Mouse (Mus musculus): ENCODE results near the gene Ccn6. TPM values are rescaled to one million over a fixed set of nuclear protein-coding genes. Genes with fewer than 3 reads are reported as not detected.

Gene Ccn6
- polyA plus RNA-seq, 2 experiments: 0.08 TPM; not detected in 1

DNA sequence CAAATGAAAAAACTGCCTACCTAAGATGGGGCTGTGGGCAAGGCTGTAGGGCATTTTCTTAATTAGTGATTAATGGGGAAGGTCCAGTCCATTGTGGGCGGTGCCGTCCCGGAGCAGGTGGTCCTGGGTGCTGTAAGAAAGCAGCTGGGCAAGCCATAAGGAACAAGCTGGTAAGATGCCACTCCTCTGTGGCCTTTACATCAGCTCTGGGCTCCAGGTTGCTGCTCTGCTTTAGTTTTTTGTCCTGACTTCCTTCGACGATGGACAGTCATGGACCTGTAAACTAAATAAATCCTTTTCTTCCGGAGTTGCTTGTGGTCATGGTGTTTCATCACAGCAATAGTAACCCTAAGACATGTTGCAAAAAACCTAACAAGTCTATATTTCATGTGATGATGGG lies 7.1 kb upstream of the Ccn6 start:
- Histone ChIP-seq H3K9ac (replicated peaks) (no peak overlapping the region), H3K36me3 (replicated peaks; ENCODE audit: control insufficient read depth, insufficient read depth, low read depth) (no peaks in the 10 kb centered on the region), H3K4me3 (ENCODE audit: insufficient read depth in 1 of 2, low read depth in 2 of 2, low read length in 2 of 2) (no peak overlapping the region), H3K9me3 (ENCODE audit: control insufficient read depth, low read length) (no peaks in the 10 kb centered on the region), H3K4me1 (replicated peaks; ENCODE audit: control insufficient read depth in 2 of 2, insufficient read depth in 2 of 2, low read length in 1 of 2) (peaks cover 4 to 5% of the 10 kb centered on the region in 2 experiments; a peak in 3 of 4 replicates), H3K4me2 (ENCODE audit: low read depth) (peak overlapping the region; percentile 76), H3K27ac (no peak overlapping the region), H3K27me3 (ENCODE audit: control insufficient read depth, insufficient read depth, low read length) (no peaks in the 10 kb centered on the region; the same call in 1 of the 2 replicates)
- DNase-seq (ENCODE audit: low read depth in 3 of 3, low spot score in 3 of 3) (no peak), ATAC-seq (ENCODE audit: insufficient read depth) (no peak)
- TF ChIP-seq EP300 (IDR thresholded peaks at IDR 0.05; ENCODE audit: low read depth): no peak
- TF ChIP-seq CTCF (IDR thresholded peaks at IDR 0.05; ENCODE audit: low read depth): no peak
- WGBS (ENCODE audit: insufficient replicate concordance): 15% methylated on average over 6 of the region's 6 CpGs

- ATAC-seq (ENCODE audit: insufficient read depth): no peak
- TF ChIP-seq CTCF (IDR thresholded peaks at IDR 0.05; ENCODE audit: low read depth) (peak; percentile 82), EP300 (IDR thresholded peaks at IDR 0.05; ENCODE audit: low read depth) (no peak)
These were observed 6.6 kb upstream of the Ccn6 start for GRCm38 (mm10) chr10:39170181-39170580.

GRCm38 (mm10) chr10:39169642-39170041 lies 6.0 kb upstream of the Ccn6 start:
- WGBS (ENCODE audit: insufficient replicate concordance): 38% methylated on average over 9 of the region's 9 CpGs

More at GRCm38 (mm10) chr10:39170181-39170580, 6.6 kb upstream of the Ccn6 start:
- Histone ChIP-seq H3K4me1 (replicated peaks; ENCODE audit: control insufficient read depth in 2 of 2, insufficient read depth in 2 of 2, low read length in 1 of 2) (peaks cover 4 to 5% of the 10 kb centered on the region in 2 experiments; a peak in 3 of 4 replicates), H3K9ac (replicated peaks) (no peak overlapping the region), H3K36me3 (replicated peaks; ENCODE audit: control insufficient read depth, insufficient read depth, low read depth) (no peaks in the 10 kb centered on the region), H3K9me3 (ENCODE audit: control insufficient read depth, low read length) (no peaks in the 10 kb centered on the region), H3K4me3 (ENCODE audit: insufficient read depth in 1 of 2, low read depth in 2 of 2, low read length in 2 of 2) (no peak overlapping the region), H3K27me3 (ENCODE audit: control insufficient read depth, insufficient read depth, low read length) (no peaks in the 10 kb centered on the region; the same call in 1 of the 2 replicates), H3K27ac (no peak overlapping the region), H3K4me2 (ENCODE audit: low read depth) (no peak overlapping the region)
- 16% methylated on average over 8 of the region's 8 CpGs for WGBS (ENCODE audit: insufficient replicate concordance)
- peak; percentile 15 to 31 (median 22) for DNase-seq (ENCODE audit: low read depth in 3 of 3, low spot score in 3 of 3)

DNA sequence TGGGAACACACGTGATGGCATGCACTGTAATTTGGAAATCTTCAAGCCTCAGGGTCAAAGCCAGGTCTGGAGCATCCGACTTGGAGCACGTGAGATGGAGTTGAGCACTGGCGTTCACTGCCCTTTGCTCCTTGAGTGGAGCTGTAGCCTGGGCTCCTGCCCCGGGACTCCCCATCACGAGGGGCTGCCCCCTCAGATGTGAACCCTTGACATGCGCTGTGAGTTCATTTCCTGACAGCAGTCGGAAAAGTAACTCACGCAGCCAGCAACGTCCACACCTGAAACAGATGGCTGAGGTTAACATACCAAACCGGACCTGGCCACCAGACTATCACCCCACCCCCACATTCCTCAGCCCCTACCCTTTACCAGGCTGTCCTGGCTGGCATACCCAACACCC lies 4.0 kb upstream of the Ccn6 start:
- Histone ChIP-seq H3K4me3 (ENCODE audit: insufficient read depth in 1 of 2, low read depth in 2 of 2, low read length in 2 of 2) (no peak overlapping the region), H3K9me3 (ENCODE audit: control insufficient read depth, low read length) (no peaks in the 10 kb centered on the region), H3K27me3 (ENCODE audit: control insufficient read depth, insufficient read depth, low read length) (no peaks in the 10 kb centered on the region; the same call in 1 of the 2 replicates), H3K36me3 (replicated peaks; ENCODE audit: control insufficient read depth, insufficient read depth, low read depth) (no peaks in the 10 kb centered on the region), H3K4me1 (replicated peaks; ENCODE audit: control insufficient read depth in 2 of 2, insufficient read depth in 2 of 2, low read length in 1 of 2) (peaks cover 1 to 4% of the 10 kb centered on the region in 2 experiments; a peak in 2 of 4 replicates), H3K9ac (replicated peaks) (no peak overlapping the region), H3K27ac (no peak overlapping the region), H3K4me2 (ENCODE audit: low read depth) (no peak overlapping the region)
- no peak for TF ChIP-seq CTCF (IDR thresholded peaks at IDR 0.05; ENCODE audit: low read depth)
- TF ChIP-seq EP300 (IDR thresholded peaks at IDR 0.05; ENCODE audit: low read depth): no peak
- WGBS (ENCODE audit: insufficient replicate concordance): 64% methylated on average over 11 of the region's 11 CpGs
- ATAC-seq (ENCODE audit: insufficient read depth) (no peak), DNase-seq (ENCODE audit: low read depth in 3 of 3, low spot score in 3 of 3) (no peak)

More at GRCm38 (mm10) chr10:39169642-39170041, 6.0 kb upstream of the Ccn6 start:
- Histone ChIP-seq H3K9me3 (ENCODE audit: control insufficient read depth, low read length) (no peaks in the 10 kb centered on the region), H3K9ac (replicated peaks) (no peak overlapping the region), H3K27ac (no peak overlapping the region), H3K4me1 (replicated peaks; ENCODE audit: control insufficient read depth in 2 of 2, insufficient read depth in 2 of 2, low read length in 1 of 2) (peaks cover 2 to 4% of the 10 kb centered on the region in 2 experiments; a peak in 3 of 4 replicates), H3K4me3 (ENCODE audit: insufficient read depth in 1 of 2, low read depth in 2 of 2, low read length in 2 of 2) (no peak overlapping the region), H3K4me2 (ENCODE audit: low read depth) (no peak overlapping the region), H3K27me3 (ENCODE audit: control insufficient read depth, insufficient read depth, low read length) (no peaks in the 10 kb centered on the region; the same call in 1 of the 2 replicates), H3K36me3 (replicated peaks; ENCODE audit: control insufficient read depth, insufficient read depth, low read depth) (no peaks in the 10 kb centered on the region)
- no peak for TF ChIP-seq EP300 (IDR thresholded peaks at IDR 0.05; ENCODE audit: low read depth)
- no peak for TF ChIP-seq CTCF (IDR thresholded peaks at IDR 0.05; ENCODE audit: low read depth)
- DNase-seq (ENCODE audit: low read depth in 3 of 3, low spot score in 3 of 3) (no peak), ATAC-seq (ENCODE audit: insufficient read depth) (no peak)

DNA sequence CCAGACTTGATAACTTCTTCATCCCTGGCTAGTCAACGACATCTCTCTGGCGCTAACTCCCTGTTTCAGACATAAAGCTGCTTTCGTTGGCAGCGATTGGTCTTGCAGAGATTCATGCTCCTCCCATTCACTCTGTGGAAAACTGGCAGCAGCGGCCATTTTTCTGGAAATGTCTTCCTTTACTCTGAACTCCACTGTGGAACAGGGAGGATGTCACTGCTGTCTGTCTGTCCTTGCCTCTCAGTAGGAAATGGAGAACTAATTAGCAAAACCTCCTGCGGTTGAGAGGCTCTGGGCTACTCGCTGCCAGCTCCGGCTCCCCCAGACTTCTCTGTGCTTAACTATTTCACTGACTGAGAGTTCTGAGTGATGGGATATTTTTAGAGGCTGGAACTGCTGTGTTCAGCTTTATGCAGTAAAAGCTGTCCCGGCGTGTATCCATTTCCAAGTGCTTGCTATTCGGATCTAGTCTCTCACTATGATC lies 2.1 kb upstream of the Ccn6 start:
- TF ChIP-seq CTCF (IDR thresholded peaks at IDR 0.05; ENCODE audit: low read depth): no peak
- no peak for TF ChIP-seq EP300 (IDR thresholded peaks at IDR 0.05; ENCODE audit: low read depth)
- 25% methylated on average over 11 of the region's 11 CpGs for WGBS (ENCODE audit: insufficient replicate concordance)
- Histone ChIP-seq H3K9me3 (ENCODE audit: control insufficient read depth, low read length) (no peaks in the 10 kb centered on the region), H3K27me3 (ENCODE audit: control insufficient read depth, insufficient read depth, low read length) (no peaks in the 10 kb centered on the region; the same call in 1 of the 2 replicates), H3K4me2 (ENCODE audit: low read depth) (no peak overlapping the region), H3K4me1 (replicated peaks; ENCODE audit: control insufficient read depth in 2 of 2, insufficient read depth in 2 of 2, low read length in 1 of 2) (no peaks in the 10 kb centered on the region; a peak in 2 of 4 replicates), H3K36me3 (replicated peaks; ENCODE audit: control insufficient read depth, insufficient read depth, low read depth) (no peaks in the 10 kb centered on the region), H3K4me3 (ENCODE audit: insufficient read depth in 1 of 2, low read depth in 2 of 2, low read length in 2 of 2) (no peak overlapping the region), H3K9ac (replicated peaks) (no peak overlapping the region), H3K27ac (no peak overlapping the region)
- DNase-seq (ENCODE audit: low read depth in 3 of 3, low spot score in 3 of 3) (no peak), ATAC-seq (ENCODE audit: insufficient read depth) (no peak)

Measured in liver, embryonic 14.5 days (tissue).